Mouse (Mus musculus) R1 (cell line): ENCODE results near the gene Celsr1.

Experiments
- DNase-seq: peaks from one replicate; pipeline ENCODE4 v3.0.0-alpha.2; 2018; ENCODE audit warnings: low read depth, low spot score

The Celsr1 gene

DNA sequence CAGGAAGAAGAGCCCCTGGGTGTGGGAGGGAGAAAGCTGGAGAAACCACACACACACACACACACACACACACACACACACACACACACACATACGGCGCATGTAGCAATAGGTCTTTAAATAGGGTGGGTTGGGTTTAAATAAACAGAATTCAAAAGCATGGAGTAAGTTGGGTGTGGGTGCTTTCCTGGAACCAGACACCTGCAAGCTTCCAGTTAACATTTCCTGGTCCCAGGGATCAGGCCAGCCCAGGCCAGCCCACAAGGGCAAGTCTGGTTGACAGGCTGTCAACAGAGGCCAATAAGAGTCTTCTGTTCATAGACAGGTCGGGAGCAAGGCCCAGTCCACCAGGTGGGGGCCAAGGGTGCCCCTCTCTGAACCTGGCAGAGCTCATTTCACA lies 2.3 kb upstream of the Celsr1 start:
- DNase-seq: no peak

DNA sequence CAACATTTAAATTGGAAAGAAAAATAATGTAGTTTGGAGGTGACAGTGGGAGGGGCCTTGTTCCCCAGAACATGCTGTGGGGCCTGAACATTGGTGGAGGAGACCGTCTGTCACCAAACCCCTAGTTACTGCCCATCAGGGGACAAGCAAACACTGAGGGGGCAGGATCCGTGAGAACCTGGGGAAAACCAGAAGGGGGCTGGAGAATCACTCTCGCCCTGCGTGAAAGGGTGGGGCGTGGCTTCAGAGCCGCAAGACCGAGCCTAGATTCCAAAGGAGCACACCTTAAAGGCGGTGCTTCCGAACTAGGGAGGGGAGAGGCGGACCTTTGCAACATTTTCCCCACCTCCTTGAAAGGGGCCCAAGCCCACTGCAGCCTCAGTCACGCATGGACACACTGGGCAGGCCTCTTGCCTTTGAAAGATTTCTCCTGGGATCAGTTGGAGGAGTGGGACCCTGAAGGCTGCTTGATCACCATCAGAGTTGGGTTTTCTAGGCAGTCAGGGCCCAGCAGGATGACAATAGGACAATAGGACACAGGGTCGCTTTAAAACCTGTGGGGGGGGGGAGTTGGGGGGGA lies 1.3 kb upstream of the Celsr1 start:
- DNase-seq: peak; percentile 95

- peak; percentile 96 for DNase-seq
Measured at GRCm38 (mm10) chr15:86034021-86034523, 495 bp upstream of the Celsr1 start.

DNA sequence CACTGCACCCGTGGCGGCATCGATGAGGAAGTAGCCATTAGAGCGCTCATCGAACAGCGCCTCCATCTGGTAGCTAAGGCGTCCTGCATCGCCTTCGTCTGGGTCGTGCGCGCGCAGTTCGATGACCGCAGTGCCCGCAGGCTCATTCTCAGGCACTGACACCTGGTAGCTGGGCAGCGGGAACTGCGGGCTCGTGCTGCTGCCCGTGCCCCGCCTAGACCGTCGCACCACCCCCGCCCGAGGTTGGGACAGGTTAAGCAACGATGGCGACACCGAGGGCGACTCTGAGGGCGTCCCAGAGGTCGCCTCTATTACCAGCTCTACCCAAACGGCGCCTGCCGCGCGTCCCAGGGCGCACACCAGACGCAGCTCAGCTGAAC lies 776 bp downstream of the Celsr1 start:
- DNase-seq: peak; percentile 75

GRCm38 (mm10) chr15:86029981-86030380 lies 3.6 kb downstream of the Celsr1 start:
- peak; percentile 67 for DNase-seq

DNA sequence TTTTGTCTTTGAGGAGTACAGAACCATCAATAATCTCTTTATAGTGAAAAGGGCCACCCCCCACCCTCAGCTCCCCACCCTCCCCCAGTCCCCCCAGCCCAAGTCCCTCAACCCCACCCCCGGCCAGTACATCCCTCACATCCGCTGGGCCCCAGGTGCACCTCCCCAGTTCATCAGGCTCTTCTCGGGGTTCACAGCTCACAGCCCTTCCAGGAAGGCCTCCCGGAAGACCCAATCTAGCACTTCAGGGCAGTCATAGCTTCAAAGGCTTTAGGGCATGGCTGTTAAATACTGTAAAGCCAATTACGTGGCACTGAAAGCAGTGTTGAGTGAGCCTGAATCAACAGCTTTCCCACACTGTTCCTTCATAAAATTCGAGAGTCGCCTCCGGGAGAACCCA lies 5.7 kb downstream of the Celsr1 start:
- DNase-seq: no peak

GRCm38 (mm10) chr15:86021971-86022370 lies 11.6 kb downstream of the Celsr1 start:
- no peak for DNase-seq

GRCm38 (mm10) chr15:86021301-86021700 lies 12.3 kb downstream of the Celsr1 start:
- no peak for DNase-seq

GRCm38 (mm10) chr15:86020008-86020407 lies 13.6 kb downstream of the Celsr1 start:
- no peak for DNase-seq

DNA sequence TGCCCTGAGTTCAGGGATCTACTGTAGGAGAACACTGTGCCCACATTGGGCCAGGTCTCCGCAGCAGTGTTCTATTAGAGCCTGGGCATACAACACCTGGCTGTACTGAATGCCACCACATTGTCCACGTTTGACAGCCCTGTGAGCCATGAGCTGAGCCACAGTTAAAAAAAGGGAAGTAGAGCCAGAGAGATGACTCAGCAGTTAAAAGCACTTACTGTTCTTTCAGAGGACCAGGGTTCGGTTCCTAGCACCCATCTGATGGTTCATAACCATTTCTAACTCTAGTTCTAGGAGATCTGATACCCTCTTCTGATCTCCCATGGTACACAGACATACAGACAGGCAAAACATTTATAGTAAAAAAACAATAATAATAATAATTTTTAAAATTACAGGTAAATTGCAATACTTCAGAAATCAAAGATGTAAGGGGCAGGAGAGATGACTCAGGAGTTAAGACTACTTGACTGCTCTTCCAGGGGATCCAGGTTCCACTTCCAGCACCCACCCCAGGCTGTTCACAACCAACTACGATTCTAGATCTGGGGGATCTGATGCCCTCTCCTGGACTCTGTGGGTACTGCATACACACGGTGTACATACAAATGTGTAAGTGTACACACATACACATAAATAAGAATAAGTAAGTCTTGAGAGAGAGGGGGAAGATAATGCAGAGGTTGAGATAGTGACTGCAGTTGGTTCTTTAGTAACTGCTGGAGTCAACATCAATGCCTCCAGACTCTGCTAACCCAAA lies 14.6 kb downstream of the Celsr1 start:
- peak; percentile 77 for DNase-seq

- DNase-seq: peak; percentile 82
Measured at GRCm38 (mm10) chr15:86017336-86017735, 16.2 kb downstream of the Celsr1 start.

GRCm38 (mm10) chr15:86015860-86016541 lies 17.6 kb downstream of the Celsr1 start:
- peak; percentile 84 for DNase-seq

- no peak for DNase-seq
Measured at GRCm38 (mm10) chr15:86015026-86015425, 18.6 kb downstream of the Celsr1 start.

GRCm38 (mm10) chr15:86013656-86014055 lies 19.9 kb downstream of the Celsr1 start:
- DNase-seq: peak; percentile 35

DNA sequence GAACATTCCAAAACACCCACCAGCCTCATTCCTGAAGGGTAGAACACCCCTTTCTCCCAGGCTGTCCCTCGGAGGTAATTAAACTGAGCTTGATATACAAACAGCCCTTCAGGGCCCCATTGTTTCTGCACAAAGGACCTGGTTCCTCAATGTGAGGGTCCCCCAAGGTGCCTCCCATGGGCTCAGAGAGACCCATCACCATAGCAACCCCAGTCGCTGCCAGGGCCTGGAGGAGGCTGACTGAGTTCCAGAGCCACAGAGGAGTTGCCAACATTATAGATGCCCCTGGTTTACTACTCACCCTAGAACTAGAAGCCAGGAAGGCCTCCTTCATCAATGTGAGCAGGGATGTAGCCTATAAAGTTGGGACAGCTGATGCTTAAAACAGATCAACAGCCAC lies 20.4 kb downstream of the Celsr1 start:
- no peak for DNase-seq

- peak; percentile 60 for DNase-seq
Measured at GRCm38 (mm10) chr15:86007690-86008121, 25.9 kb downstream of the Celsr1 start.

- DNase-seq: peak; percentile 82
Measured at GRCm38 (mm10) chr15:86005691-86006525, 27.7 kb downstream of the Celsr1 start.

DNA sequence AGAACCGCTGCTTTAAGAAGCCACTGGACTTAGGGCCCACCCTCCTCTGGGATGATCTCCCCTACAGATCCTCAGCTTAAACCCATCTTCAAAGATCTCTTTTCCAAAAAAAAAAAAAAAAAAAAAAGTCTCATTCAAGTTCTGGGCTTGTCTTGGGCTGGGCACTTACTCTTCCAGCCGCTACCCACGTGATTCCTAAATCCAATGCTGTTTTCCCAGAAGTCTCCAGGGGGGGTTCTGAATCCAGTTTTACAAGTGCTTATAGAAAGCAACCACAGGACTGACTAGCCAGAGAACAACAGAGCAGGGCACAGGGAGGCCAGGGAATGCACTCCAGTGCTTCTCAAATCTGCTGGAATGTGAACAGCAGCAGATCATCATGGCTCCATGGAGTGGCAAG lies 29.5 kb downstream of the Celsr1 start:
- peak; percentile 80 for DNase-seq

DNA sequence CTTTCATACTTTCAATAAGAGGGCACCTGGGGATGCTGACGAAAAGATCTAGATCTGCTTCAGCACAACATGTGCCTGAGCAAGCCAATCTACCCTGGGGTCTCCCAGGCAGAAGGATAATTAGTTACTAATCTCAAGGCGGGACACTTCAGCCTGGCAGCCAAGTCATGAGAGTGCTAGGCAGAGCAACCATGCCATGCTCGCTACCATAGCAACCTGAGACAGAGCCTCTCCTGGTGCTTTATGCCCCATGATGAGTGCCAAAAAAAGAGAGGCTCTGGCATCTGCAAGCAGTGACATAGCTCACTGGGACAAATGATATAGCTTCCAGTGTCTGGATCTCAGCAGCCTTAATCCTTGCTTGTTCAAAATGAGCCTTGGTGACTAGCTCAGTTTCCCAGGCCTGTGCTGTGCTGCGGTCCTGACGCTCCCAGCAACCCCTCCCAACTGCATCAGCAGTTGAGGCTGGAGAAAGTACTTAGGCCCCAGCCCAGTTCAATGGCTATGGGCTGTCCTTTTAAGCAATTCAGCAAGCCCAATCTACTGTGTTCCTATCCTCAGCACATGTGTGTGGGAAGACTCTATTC lies 32.8 kb downstream of the Celsr1 start:
- DNase-seq: no peak

DNA sequence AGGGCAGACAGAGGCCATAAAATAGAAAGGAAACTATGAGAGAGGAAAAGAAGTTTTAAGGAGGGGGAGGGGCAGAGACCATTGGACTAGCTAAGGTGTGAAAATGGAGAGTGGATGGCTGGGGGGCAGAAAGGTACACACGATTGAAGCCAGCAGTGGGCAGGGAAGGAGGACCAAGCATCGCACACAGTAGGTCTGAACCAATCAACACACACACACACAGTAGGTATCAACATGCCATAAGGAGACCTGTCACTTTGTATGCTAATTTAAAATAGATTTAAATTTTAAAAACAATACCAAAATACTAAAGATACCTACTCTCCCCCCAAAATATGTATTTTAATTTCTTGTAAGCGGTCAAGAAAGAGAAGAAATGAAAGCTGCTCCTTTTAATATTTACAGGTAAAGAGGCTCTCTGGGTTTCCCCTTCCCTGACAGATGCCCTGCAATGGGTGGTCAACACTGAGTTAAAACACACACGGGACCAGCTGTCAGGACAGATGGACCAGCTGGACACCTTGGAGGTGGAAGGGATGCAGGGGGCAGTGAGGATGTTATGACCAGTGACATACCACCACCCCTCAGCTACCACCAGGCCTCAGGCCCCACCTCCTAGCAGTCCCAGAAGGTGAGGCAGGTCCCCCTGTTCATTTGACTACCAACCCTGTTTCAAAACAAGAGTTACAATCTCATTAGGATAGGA lies 34.9 kb downstream of the Celsr1 start:
- DNase-seq: no peak
